Mouse (Mus musculus) heart, embryonic 10.5 days (tissue): Measurements from ENCODE around the gene Fam210b. TPM values are rescaled to one million over a fixed set of nuclear protein-coding genes. Genes with fewer than 3 reads are reported as not detected.

Source experiments
- DNase-seq: peaks from one replicate; pipeline ENCODE4 v3.0.0-alpha.2; 2017; ENCODE audit warnings: low spot score
- H3K27ac ChIP-seq: fragments of 300-500 bp; sonication (generic); 2 replicates; pipeline ENCODE4 v1.5.1; 2016; ENCODE audit warnings: mild to moderate bottlenecking
- H3K27me3 ChIP-seq: fragments of 300-500 bp; sonication (generic); 2 replicates; pipeline ENCODE4 v1.6.1; 2016; ENCODE audit warnings: mild to moderate bottlenecking; ENCODE audit not compliant: poor library complexity, insufficient read depth, severe bottlenecking
- H3K36me3 ChIP-seq: fragments of 300-500 bp; sonication (generic); 2 replicates; pipeline ENCODE4 v1.6.1; 2016; ENCODE audit warnings: mild to moderate bottlenecking, moderate library complexity
- H3K4me1 ChIP-seq: fragments of 300-500 bp; sonication (generic); 2 replicates; pipeline ENCODE4 v1.6.1; 2016; ENCODE audit warnings: mild to moderate bottlenecking
- H3K4me3 ChIP-seq: fragments of 300-500 bp; sonication (generic); 2 replicates; pipeline ENCODE4 v1.5.1; 2016; ENCODE audit warnings: mild to moderate bottlenecking, moderate library complexity
- H3K9me3 ChIP-seq: fragments of 300-500 bp; sonication (generic); 2 replicates; pipeline ENCODE4 v1.6.1; 2016; ENCODE audit warnings: mild to moderate bottlenecking, moderate library complexity
- WGBS: fragments of 180-500 bp; shearing (Covaris S2); methylation state at CpG from one replicate; pipeline ENCODE4 v1.1.7; 2016; 5-methylcytosine and 5-hydroxymethylcytosine counted together
- polyA plus RNA-seq: library from polyadenylated mRNA; unstranded; fragments of >200 nt; fragmentation: Nextera tagmentation; extraction: Ambion mirVana; gene quantifications from 2 replicates; pipeline ENCODE4 v1.2.1, GENCODE M21; 2016

The Fam210b gene
- polyA plus RNA-seq, 1 experiment from 2014 or later = 23.3 TPM

GRCm38 (mm10) chr2:172355833-172356232, 10.5 kb downstream of the Fam210b start:
- no peak overlapping the region for H3K4me3 ChIP-seq
- no peaks in the 10 kb centered on the region for H3K27me3 ChIP-seq
- no peak overlapping the region for H3K27ac ChIP-seq
- H3K4me1 ChIP-seq = peaks cover 4% of the 10 kb centered on the region
- no peak for DNase-seq
- WGBS = 88% methylated on average over 5 of the region's 5 CpGs
- H3K9me3 ChIP-seq = no peaks in the 10 kb centered on the region
- H3K36me3 ChIP-seq = peaks cover 81% of the 10 kb centered on the region

DNA sequence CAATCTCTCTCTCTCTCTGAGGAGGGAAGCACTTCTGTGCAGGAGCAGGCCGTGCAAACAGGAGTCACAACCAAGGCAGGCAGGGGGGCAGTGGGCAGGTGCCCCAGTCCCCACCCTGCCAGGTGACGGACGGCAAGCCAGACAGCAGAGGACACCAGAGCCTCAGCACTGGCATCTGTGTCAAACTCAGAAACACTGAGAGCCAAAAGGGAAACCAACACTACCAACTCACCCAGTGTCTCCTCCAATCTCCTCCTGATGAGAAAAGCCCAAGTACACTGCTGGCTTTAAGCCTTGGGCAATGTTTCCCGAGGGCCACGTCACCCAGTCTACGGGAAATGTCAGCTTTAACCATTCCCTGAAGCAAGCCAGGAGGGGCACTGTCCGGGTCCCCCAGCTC, 17.8 kb downstream of the Fam210b start:
- no peak for DNase-seq
- peaks cover 99% of the 10 kb centered on the region for H3K36me3 ChIP-seq
- H3K9me3 ChIP-seq = no peaks in the 10 kb centered on the region
- no peaks in the 10 kb centered on the region for H3K27me3 ChIP-seq
- no peak overlapping the region for H3K4me3 ChIP-seq
- peaks cover 2% of the 10 kb centered on the region for H3K4me1 ChIP-seq
- H3K27ac ChIP-seq = no peak overlapping the region
- 89% methylated on average over 7 of the region's 7 CpGs for WGBS

DNA sequence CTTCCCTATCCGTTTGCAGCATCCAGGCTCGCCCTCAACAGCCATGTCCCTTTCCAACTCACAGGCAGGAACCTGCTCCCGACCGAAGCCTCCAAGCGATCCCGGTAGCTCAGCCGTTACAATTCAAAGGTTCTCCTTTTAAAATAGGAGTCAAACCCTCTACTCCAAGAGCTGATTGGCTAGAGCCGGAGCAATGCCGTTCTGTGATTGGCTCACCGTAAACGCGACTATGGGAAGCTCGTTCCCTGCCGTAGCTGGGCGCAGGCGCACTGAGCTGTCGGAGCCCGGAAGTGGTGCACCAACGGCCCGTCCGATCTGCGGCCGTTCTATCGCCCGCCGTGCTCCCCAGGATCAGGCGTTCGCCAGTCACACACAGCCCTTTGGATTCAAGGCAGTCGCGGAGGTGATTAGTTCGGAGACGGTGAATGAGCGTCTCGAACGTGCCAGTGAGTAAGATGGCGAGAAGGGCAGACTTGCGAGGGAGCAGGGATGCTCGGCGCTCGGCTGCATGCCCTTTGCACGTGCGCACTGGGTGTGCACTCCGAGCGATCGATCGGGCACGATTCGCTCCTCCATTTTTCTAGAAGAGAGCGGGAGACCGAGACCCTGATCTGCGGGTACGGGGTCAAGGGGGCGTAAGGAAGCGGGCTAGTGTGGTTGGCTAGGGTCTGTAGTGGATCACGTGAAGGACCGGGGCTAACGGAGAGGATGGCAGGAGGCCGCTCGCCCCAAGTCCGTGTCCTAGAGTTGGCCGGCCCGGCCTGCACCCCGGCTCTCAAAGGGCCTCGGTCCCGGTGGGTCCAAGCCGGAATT, 25.3 kb downstream of the Fam210b start, which contains the start of the genes Aurka and Cstf1:
Gene Aurka, minus strand, starts transcription at position 125 of the 813 bp plus-strand sequence.
Gene Cstf1, plus strand, starts transcription at position 271 of the 813 bp plus-strand sequence.
- Histone ChIP-seq H3K4me3 (peak within 1 kb of the TSS; percentile 97), H3K9me3 (no peaks in the 10 kb centered on the region), H3K4me1 (peaks cover 24% of the 10 kb centered on the region), H3K36me3 (peaks cover 60% of the 10 kb centered on the region), H3K27ac (peak within 1 kb of the TSS; percentile 97), H3K27me3 (no peaks in the 10 kb centered on the region)
- DNase-seq = peak; percentile 98
- under 1% methylated on average over 66 of the region's 66 CpGs for WGBS

DNA sequence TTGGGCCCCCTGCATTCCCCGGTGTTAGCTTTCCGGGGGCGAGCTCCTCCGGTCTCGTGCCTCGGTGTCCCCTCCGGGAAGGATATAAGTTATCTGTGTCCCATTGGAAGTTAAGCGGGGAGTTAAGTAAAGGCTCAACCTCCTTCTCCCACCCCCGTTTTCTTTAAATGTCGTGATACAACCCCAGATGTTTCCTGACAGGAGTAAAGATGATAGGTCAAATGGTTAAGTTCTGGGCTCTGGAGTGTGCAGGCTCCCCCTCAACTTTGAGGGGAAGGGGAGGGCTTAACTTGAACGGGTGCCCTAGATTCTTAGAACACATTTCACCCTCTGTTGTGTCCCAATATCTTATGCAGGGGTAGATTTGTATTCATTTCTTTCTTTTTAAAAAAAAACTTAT, 25.9 kb downstream of the Fam210b start:
- H3K9me3 ChIP-seq = no peaks in the 10 kb centered on the region
- peaks cover 24% of the 10 kb centered on the region for H3K4me1 ChIP-seq
- H3K27me3 ChIP-seq = no peaks in the 10 kb centered on the region
- H3K4me3 ChIP-seq = peak overlapping the region; percentile 97
- DNase-seq = no peak
- peak overlapping the region; percentile 97 for H3K27ac ChIP-seq
- 0% methylated on average over 11 of the region's 11 CpGs for WGBS
- H3K36me3 ChIP-seq = peaks cover 60% of the 10 kb centered on the region

- no peaks in the 10 kb centered on the region for H3K27me3 ChIP-seq
- H3K4me3 ChIP-seq = no peak overlapping the region
- no peak for DNase-seq
- no peak overlapping the region for H3K27ac ChIP-seq
- H3K36me3 ChIP-seq = peaks cover 89% of the 10 kb centered on the region
- WGBS = 75% methylated on average over 4 of the region's 4 CpGs
- no peaks in the 10 kb centered on the region for H3K9me3 ChIP-seq
- H3K4me1 ChIP-seq = peaks cover 6% of the 10 kb centered on the region; the same call in 1 of the 2 replicates
Observed at GRCm38 (mm10) chr2:172376551-172376950, 31.2 kb downstream of the Fam210b start.

GRCm38 (mm10) chr2:172376999-172377515, 31.7 kb downstream of the Fam210b start:
- H3K4me1 ChIP-seq = peaks cover under 1% of the 10 kb centered on the region; the same call in 1 of the 2 replicates
- no peaks in the 10 kb centered on the region for H3K27me3 ChIP-seq
- H3K4me3 ChIP-seq = no peak overlapping the region
- H3K9me3 ChIP-seq = no peaks in the 10 kb centered on the region
- peaks cover 94% of the 10 kb centered on the region for H3K36me3 ChIP-seq
- DNase-seq = no peak
- no peak overlapping the region for H3K27ac ChIP-seq
- 67% methylated on average over 5 of the region's 5 CpGs for whole genome bisulfite sequencing

- H3K27ac ChIP-seq = no peak overlapping the region
- WGBS = 77% methylated on average over 7 of the region's 7 CpGs
- H3K27me3 ChIP-seq = no peaks in the 10 kb centered on the region
- H3K9me3 ChIP-seq = no peaks in the 10 kb centered on the region
- peaks cover 91% of the 10 kb centered on the region for H3K36me3 ChIP-seq
- H3K4me1 ChIP-seq = no peaks in the 10 kb centered on the region
- H3K4me3 ChIP-seq = no peak overlapping the region
- DNase-seq = no peak
Observed at GRCm38 (mm10) chr2:172378332-172378731, 33.0 kb downstream of the Fam210b start.

- no peak for DNase-seq
- no peaks in the 10 kb centered on the region for H3K9me3 ChIP-seq
- WGBS = 95% methylated on average over 17 of the region's 17 CpGs
- no peak overlapping the region for H3K4me3 ChIP-seq
- H3K27me3 ChIP-seq = no peaks in the 10 kb centered on the region
- no peak overlapping the region for H3K27ac ChIP-seq
- peaks cover 69% of the 10 kb centered on the region for H3K36me3 ChIP-seq
- H3K4me1 ChIP-seq = peaks cover 6% of the 10 kb centered on the region; the same call in 1 of the 2 replicates
Observed at GRCm38 (mm10) chr2:172380513-172380912, 35.1 kb downstream of the Fam210b start.

- H3K4me1 ChIP-seq = peaks cover 6% of the 10 kb centered on the region; the same call in 1 of the 2 replicates
- WGBS = 90% methylated on average over 11 of the region's 11 CpGs
- no peak overlapping the region for H3K27ac ChIP-seq
- H3K36me3 ChIP-seq = peaks cover 60% of the 10 kb centered on the region
- no peak for DNase-seq
- no peaks in the 10 kb centered on the region for H3K9me3 ChIP-seq
- H3K4me3 ChIP-seq = no peak overlapping the region
- H3K27me3 ChIP-seq = no peaks in the 10 kb centered on the region
Observed at GRCm38 (mm10) chr2:172381341-172381740, 36.0 kb downstream of the Fam210b start.

DNA sequence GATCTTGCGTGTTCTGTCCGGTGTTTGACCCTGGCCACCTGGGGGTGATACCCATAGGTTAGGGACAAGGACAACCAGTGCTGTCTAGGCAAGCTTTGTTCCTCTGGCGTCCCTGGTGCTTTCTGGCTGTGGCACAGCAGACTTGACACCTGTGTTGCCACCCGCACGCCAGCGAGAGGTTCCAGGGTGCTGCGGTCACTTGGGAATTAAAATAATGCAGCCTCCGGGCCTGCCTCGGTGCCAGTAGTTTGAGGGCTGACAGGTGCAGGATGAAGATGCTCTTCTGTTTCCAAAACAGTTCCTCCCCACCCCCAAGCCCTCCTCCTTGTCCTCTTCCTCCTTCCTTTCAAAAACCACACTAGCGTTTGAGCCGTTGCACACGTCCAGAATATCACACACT, 36.5 kb downstream of the Fam210b start:
- H3K4me3 ChIP-seq = no peak overlapping the region

GRCm38 (mm10) chr2:172384715-172385114, 39.4 kb downstream of the Fam210b start:
- Histone ChIP-seq H3K27ac (no peak overlapping the region), H3K27me3 (no peaks in the 10 kb centered on the region), H3K9me3 (no peaks in the 10 kb centered on the region), H3K4me3 (no peak overlapping the region), H3K36me3 (peaks cover 28% of the 10 kb centered on the region), H3K4me1 (peaks cover 6% of the 10 kb centered on the region; the same call in 1 of the 2 replicates)
- DNase-seq = no peak
- WGBS = 74% methylated on average over 3 of the region's 3 CpGs

More for the DNA sequence above, 36.5 kb downstream of the Fam210b start:
- no peak for DNase-seq
- H3K9me3 ChIP-seq = no peaks in the 10 kb centered on the region
- WGBS = 87% methylated on average over 12 of the region's 12 CpGs
- peaks cover 6% of the 10 kb centered on the region; the same call in 1 of the 2 replicates for H3K4me1 ChIP-seq
- H3K27me3 ChIP-seq = no peaks in the 10 kb centered on the region
- H3K27ac ChIP-seq = no peak overlapping the region
- peaks cover 55% of the 10 kb centered on the region for H3K36me3 ChIP-seq

- no peak for DNase-seq
- Histone ChIP-seq H3K27ac (no peak overlapping the region), H3K4me3 (no peak overlapping the region), H3K9me3 (no peaks in the 10 kb centered on the region), H3K36me3 (no peaks in the 10 kb centered on the region), H3K27me3 (no peaks in the 10 kb centered on the region), H3K4me1 (0 out of 2 replicates have a peak, but pooled peaks cover 4% of the 10 kb centered on the region)
- 22% methylated on average over 6 of the region's 6 CpGs for WGBS
Observed at GRCm38 (mm10) chr2:172390341-172390740, 45.0 kb downstream of the Fam210b start.

DNA sequence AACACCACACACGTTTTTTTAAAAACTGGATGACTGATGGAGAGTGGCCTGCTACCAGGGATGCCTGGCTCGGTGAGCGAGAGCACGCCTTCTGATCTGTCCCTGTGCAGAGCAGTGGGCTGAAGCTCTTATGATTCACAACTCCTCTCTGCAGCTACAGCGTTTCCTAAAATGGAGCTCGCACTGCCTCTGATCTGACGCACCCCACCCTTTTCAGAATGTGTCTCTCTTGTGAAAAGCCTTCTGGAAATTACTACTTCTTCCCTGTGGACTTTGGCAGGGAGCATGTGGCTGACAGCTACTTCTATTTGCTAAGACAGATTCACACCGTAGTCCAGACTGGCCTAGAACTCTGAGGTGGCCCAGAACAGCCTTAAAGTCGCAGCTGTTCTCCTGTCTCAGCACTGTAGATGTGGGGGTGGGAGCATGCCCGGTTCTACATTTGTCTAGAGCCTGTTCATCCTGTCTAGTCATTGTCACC, 46.7 kb downstream of the Fam210b start:
- no peak overlapping the region for H3K27ac ChIP-seq
- no peaks in the 10 kb centered on the region for H3K36me3 ChIP-seq
- H3K9me3 ChIP-seq = no peaks in the 10 kb centered on the region
- H3K27me3 ChIP-seq = peaks cover 4% of the 10 kb centered on the region; the same call in 1 of the 2 replicates
- no peak overlapping the region for H3K4me3 ChIP-seq
- WGBS = 60% methylated on average over 10 of the region's 10 CpGs
- peaks cover 8% of the 10 kb centered on the region; the same call in 1 of the 2 replicates for H3K4me1 ChIP-seq
- no peak for DNase-seq
